Mouse (Mus musculus) thymus, adult 2 months (tissue): ENCODE data around the gene Eno2.

ENCODE experiments used
- CTCF ChIP-seq: fragments of 200-500 bp; IDR thresholded peaks from 2 replicates; pipeline ENCODE4 v1.5.1; 2012; ENCODE audit warnings: mild to moderate bottlenecking, control low read depth, low read length, moderate library complexity, borderline replicate concordance; ENCODE audit not compliant: control insufficient read depth, poor library complexity, insufficient read depth; ENCODE audit errors: extremely low read depth
- POLR2A ChIP-seq: fragments of 200-500 bp; IDR thresholded peaks from 2 replicates; pipeline ENCODE4 v1.6.1; 2012; ENCODE audit warnings: mild to moderate bottlenecking, low read length, control low read depth, moderate library complexity; ENCODE audit not compliant: control insufficient read depth, poor library complexity, insufficient read depth; ENCODE audit errors: extremely low read depth

DNA sequence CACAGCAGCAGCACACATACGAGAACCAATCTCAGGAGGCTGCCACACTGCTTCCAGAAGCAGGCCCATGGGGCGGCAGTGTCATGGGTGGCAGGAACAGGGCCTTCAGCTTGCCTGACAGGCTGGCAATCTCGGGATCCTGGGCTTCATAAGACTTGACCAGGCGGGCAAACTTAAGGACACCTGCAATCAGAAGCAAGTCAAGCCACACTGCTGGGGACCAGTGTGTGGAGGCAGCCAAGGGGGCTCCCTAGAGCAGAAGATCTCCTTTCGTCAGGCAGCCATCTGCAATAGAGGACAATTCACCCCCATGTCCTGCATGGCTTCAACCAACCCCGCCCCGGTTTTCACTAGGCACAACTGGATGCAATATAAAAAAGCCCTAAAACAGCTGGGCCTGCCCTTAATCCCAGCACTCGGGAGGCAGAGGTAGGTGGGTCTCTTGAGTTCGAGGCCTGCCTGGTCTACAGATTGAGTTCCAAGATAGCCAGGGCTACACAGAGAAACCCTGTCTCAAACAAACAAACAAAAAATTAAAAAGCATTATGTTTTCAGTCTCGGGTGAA lies 30.2 kb downstream of the Eno2 start:
- TF ChIP-seq CTCF (no peak), POLR2A (no peak)
